Mouse (Mus musculus): ENCODE measurements at regions not wholly inside any gene's neighbourhood (a gene's known extent, or its start where the extent isn't known, plus 50 kb on each side); places are given as distances from the start of the nearest gene placed in this dataset.

- TF ChIP-seq EP300 (IDR thresholded peaks at IDR 0.05; ENCODE audit: insufficient read depth, low read depth, low read length), result no peak
- TF ChIP-seq CTCF (IDR thresholded peaks at IDR 0.05), result no peak
- TF ChIP-seq POLR2A (IDR thresholded peaks at IDR 0.05; ENCODE audit: insufficient read depth, low read depth, low read length), result no peak
These were observed 888.1 kb upstream of the Tenm2 start for GRCm38 (mm10) chr11:38123789-38124330.

Data from heart, adult 2 months (tissue).